Mouse (Mus musculus) forebrain, postnatal 0 days (tissue): ENCODE measurements around the gene Akt1s1. TPM values are rescaled to one million over a fixed set of nuclear protein-coding genes. Genes with fewer than 3 reads are reported as not detected.

Source experiments
- ATAC-seq: fragments of 200-750 bp; cut with Nextera tagmentation; 2 replicates; pipeline ENCODE4 v1.8.0; 2017; ENCODE audit warnings: mild to moderate bottlenecking, moderate library complexity
- DNase-seq: peaks from one replicate; pipeline ENCODE4 v3.0.0-alpha.2; 2015
- H3K27ac ChIP-seq: fragments of 300-500 bp; sonication (generic); 2 replicates; pipeline ENCODE4 v1.5.1; 2014; ENCODE audit warnings: low read depth, mild to moderate bottlenecking, antibody characterized with exemption, low read length, moderate library complexity, mixed read lengths
- H3K27me3 ChIP-seq: fragments of 300-500 bp; sonication (generic); 2 replicates; pipeline ENCODE4 v1.6.1; 2014; ENCODE audit warnings: mild to moderate bottlenecking, low read length, mixed read lengths; ENCODE audit not compliant: insufficient read depth
- H3K36me3 ChIP-seq: fragments of 300-500 bp; sonication (generic); 2 replicates; pipeline ENCODE4 v1.6.1; 2014; ENCODE audit warnings: mild to moderate bottlenecking, moderate library complexity; ENCODE audit not compliant: insufficient read depth
- H3K4me1 ChIP-seq: fragments of 300-500 bp; sonication (generic); 2 replicates; pipeline ENCODE4 v1.6.1; 2014; ENCODE audit warnings: antibody characterized with exemption; ENCODE audit not compliant: insufficient read depth
- H3K4me2 ChIP-seq: fragments of 300-500 bp; sonication (generic); 2 replicates; pipeline ENCODE4 v1.6.1; 2014; ENCODE audit warnings: low read depth, mild to moderate bottlenecking, moderate library complexity
- H3K4me3 ChIP-seq: fragments of 300-500 bp; sonication (generic); 2 replicates; pipeline ENCODE4 v1.5.1; 2014; ENCODE audit warnings: low read depth, low read length, mixed read lengths
- H3K9ac ChIP-seq: fragments of 300-500 bp; sonication (generic); 2 replicates; pipeline ENCODE4 v1.6.1; 2014; ENCODE audit warnings: mild to moderate bottlenecking
- H3K9me3 ChIP-seq: fragments of 300-500 bp; sonication (generic); 2 replicates; pipeline ENCODE4 v1.6.1; 2016; ENCODE audit warnings: low read length
- CTCF ChIP-seq: sonication (generic); IDR thresholded peaks from 2 replicates; pipeline ENCODE4 v1.5.1; 2016; ENCODE audit warnings: antibody characterized with exemption, control low read depth, low read depth
- WGBS: fragments of 180-500 bp; shearing (Covaris S2); extraction: QIAGEN DNeasy Blood & Tissue Kit; methylation state at CpG from one replicate; pipeline ENCODE4 v1.1.7; 2014; 5-methylcytosine and 5-hydroxymethylcytosine counted together
- polyA plus RNA-seq: library from polyadenylated mRNA; unstranded; fragments of >200 nt; fragmentation: Nextera tagmentation; extraction: Ambion mirVana; gene quantifications from 2 replicates; pipeline ENCODE4 v1.2.1, GENCODE M21; 2015
- total RNA-seq: library from RNA; depleted of rRNA; stranded (reverse); fragments of >200 nt; gene quantifications from 2 replicates; pipeline ENCODE4 v1.2.3, GENCODE M21; 2014

Akt1s1 gene
- total and polyA plus RNA-seq, 2 experiments from 2014 or later, result 105 to 109 TPM

GRCm38 (mm10) chr7:44847772-44848171, 1.0 kb upstream of the Akt1s1 start:
- Histone ChIP-seq H3K36me3 (peaks cover 43% of the 10 kb centered on the region), H3K9ac (peak overlapping the region; percentile 56; the same call in 1 of the 2 replicates), H3K9me3 (no peaks in the 10 kb centered on the region), H3K4me3 (peak overlapping the region; percentile 66), H3K4me2 (peak overlapping the region; percentile 65), H3K27me3 (no peaks in the 10 kb centered on the region), H3K4me1 (peaks cover 10% of the 10 kb centered on the region; the same call in 1 of the 2 replicates), H3K27ac (no peak overlapping the region)
- TF ChIP-seq CTCF, result no peak
- 85% methylated on average over 5 of the region's 5 CpGs for WGBS
- ATAC-seq (no peak), DNase-seq (no peak)

GRCm38 (mm10) chr7:44849416-44850111, 773 bp downstream of the Akt1s1 start:
- DNase-seq (peak; percentile 98), ATAC-seq (peak; percentile 77)
- no peak for TF ChIP-seq CTCF
- Histone ChIP-seq H3K9ac (peak overlapping the region; percentile 75), H3K4me2 (peak overlapping the region; percentile 69), H3K4me1 (peaks cover 10% of the 10 kb centered on the region; the same call in 1 of the 2 replicates), H3K9me3 (no peaks in the 10 kb centered on the region), H3K27me3 (no peaks in the 10 kb centered on the region), H3K36me3 (peaks cover 31% of the 10 kb centered on the region), H3K27ac (peak overlapping the region; percentile 98), H3K4me3 (peak overlapping the region; percentile 66)
- WGBS, result 1% methylated on average over 41 of the region's 41 CpGs

GRCm38 (mm10) chr7:44850146-44850545, 1.4 kb downstream of the Akt1s1 start:
- WGBS, result 2% methylated on average over 31 of the region's 33 CpGs
- Histone ChIP-seq H3K27me3 (no peaks in the 10 kb centered on the region), H3K4me1 (peaks cover 10% of the 10 kb centered on the region; the same call in 1 of the 2 replicates), H3K36me3 (peaks cover 25% of the 10 kb centered on the region), H3K9ac (peak overlapping the region; percentile 75), H3K4me3 (peak overlapping the region; percentile 66), H3K9me3 (no peaks in the 10 kb centered on the region), H3K4me2 (peak overlapping the region; percentile 69), H3K27ac (peak overlapping the region; percentile 98)
- DNase-seq, result peak; percentile 84
- no peak for TF ChIP-seq CTCF
- peak; percentile 34 for ATAC-seq

- no peaks in the 10 kb centered on the region for H3K9me3 ChIP-seq
- H3K36me3 ChIP-seq, result peaks cover 17% of the 10 kb centered on the region
- H3K27me3 ChIP-seq, result no peaks in the 10 kb centered on the region
- peak overlapping the region; percentile 98 for H3K27ac ChIP-seq
- peak overlapping the region; percentile 75 for H3K9ac ChIP-seq
- H3K4me3 ChIP-seq, result peak overlapping the region; percentile 66
- no peak for DNase-seq
- no peak for ATAC-seq
- WGBS, result 82% methylated on average over 8 of the region's 8 CpGs
- no peak for TF ChIP-seq CTCF
- peak overlapping the region; percentile 69 for H3K4me2 ChIP-seq
- H3K4me1 ChIP-seq, result peaks cover 10% of the 10 kb centered on the region; the same call in 1 of the 2 replicates
Measured at GRCm38 (mm10) chr7:44850789-44851624, 2.2 kb downstream of the Akt1s1 start.

GRCm38 (mm10) chr7:44851625-44852234, 2.9 kb downstream of the Akt1s1 start:
- Histone ChIP-seq H3K9me3 (no peaks in the 10 kb centered on the region), H3K27ac (no peak overlapping the region), H3K4me2 (no peak overlapping the region), H3K36me3 (peaks cover 9% of the 10 kb centered on the region), H3K9ac (no peak overlapping the region), H3K4me1 (peaks cover 10% of the 10 kb centered on the region; the same call in 1 of the 2 replicates), H3K4me3 (no peak overlapping the region), H3K27me3 (no peaks in the 10 kb centered on the region)
- no peak for TF ChIP-seq CTCF
- no peak for DNase-seq
- WGBS, result 94% methylated on average over 12 of the region's 12 CpGs
- no peak for ATAC-seq

- WGBS, result 91% methylated on average over 36 of the region's 36 CpGs
Measured at GRCm38 (mm10) chr7:44852259-44853027, 3.7 kb downstream of the Akt1s1 start.

More at GRCm38 (mm10) chr7:44852259-44853027, 3.7 kb downstream of the Akt1s1 start:
- DNase-seq (no peak), ATAC-seq (no peak)
- Histone ChIP-seq H3K4me1 (peaks cover 10% of the 10 kb centered on the region; the same call in 1 of the 2 replicates), H3K9ac (no peak overlapping the region), H3K36me3 (peaks cover 7% of the 10 kb centered on the region), H3K4me2 (no peak overlapping the region), H3K27me3 (no peaks in the 10 kb centered on the region), H3K27ac (no peak overlapping the region), H3K4me3 (no peak overlapping the region), H3K9me3 (no peaks in the 10 kb centered on the region)
- TF ChIP-seq CTCF, result no peak
